Mouse (Mus musculus) ES-E14 (cell line): ENCODE measurements at regions not wholly inside any gene's neighbourhood (a gene's known extent, or its start where the extent isn't known, plus 50 kb on each side); places are given as distances from the start of the nearest gene placed in this dataset.

ENCODE experiments used
- MAFK ChIP-seq: IDR thresholded peaks from 2 replicates; pipeline ENCODE4 v1.6.1; 2014; ENCODE audit warnings: mild to moderate bottlenecking, low read depth, low read length, inconsistent platforms; ENCODE audit not compliant: insufficient read depth
- ZC3H11A ChIP-seq: IDR thresholded peaks from 2 replicates; pipeline ENCODE4 v1.6.1; 2012; ENCODE audit warnings: low read depth, mild to moderate bottlenecking, inconsistent platforms, low read length, borderline replicate concordance
- ZNF384 ChIP-seq: IDR thresholded peaks from 2 replicates; pipeline ENCODE4 v1.6.1; 2012; ENCODE audit warnings: low read depth, low read length, inconsistent platforms

GRCm38 (mm10) chr2:61379076-61379475, 199.3 kb upstream of the Tank start:
- TF ChIP-seq ZNF384 (no peak), ZC3H11A (no peak), MAFK (no peak)
